Mouse (Mus musculus) olfactory bulb, adult 2 months (tissue): ENCODE measurements at regions not wholly inside any gene's neighbourhood (a gene's known extent, or its start where the extent isn't known, plus 50 kb on each side); places are given as distances from the start of the nearest gene placed in this dataset.

Source experiments
- CTCF ChIP-seq: fragments of 200-500 bp; IDR thresholded peaks from 2 replicates; pipeline ENCODE4 v1.5.1; 2012; ENCODE audit warnings: low read depth, mild to moderate bottlenecking, low read length, moderate library complexity; ENCODE audit not compliant: insufficient read depth
- POLR2A ChIP-seq: fragments of 200-500 bp; IDR thresholded peaks from 2 replicates; pipeline ENCODE4 v1.6.1; 2012; ENCODE audit warnings: mild to moderate bottlenecking, low read depth, low read length, moderate library complexity; ENCODE audit not compliant: insufficient read depth

GRCm38 (mm10) chr10:117522906-117523829 lies 106.1 kb upstream of the Cpm start:
- TF ChIP-seq CTCF (no peak), POLR2A (no peak)
